In genomic region chr15:27683206-27683605, GRCm38 (mm10) we compare ENCODE assay signal across 10 mouse cellular contexts.
"Had no signal": no experiment of that assay in that cellular context is flagged by ENCODE, and none has a peak within 500 bp of the region (broad histone marks: within the 10 kb centered on the region; RNA-seq: fewer than 3 reads in every experiment).

No protein-coding gene starts in this region.

- H3K36me3 ChIP-seq: limb, embryonic 15.5 days; liver, embryonic 12.5 days; lung, embryonic 15.5 days; midbrain, embryonic 12.5 days had no signal

- H3K4me3 ChIP-seq: limb, embryonic 15.5 days; liver, embryonic 12.5 days; lung, embryonic 15.5 days; megakaryocyte, embryonic 14.5 days; midbrain, embryonic 12.5 days had no signal

- H3K27me3 ChIP-seq: limb, embryonic 15.5 days; lung, embryonic 15.5 days had no signal

- ATAC-seq: hindbrain, postnatal 0 days; liver, embryonic 12.5 days had no signal

- DNase-seq: kidney, adult 11 months; layer of hippocampus, postnatal 36 days; right cerebral cortex, postnatal 14 days; thymus, postnatal 36 days had no signal

- H3K27ac ChIP-seq: hindbrain, postnatal 0 days; limb, embryonic 15.5 days; liver, embryonic 12.5 days; midbrain, embryonic 12.5 days had no signal

- H3K9ac ChIP-seq: limb, embryonic 15.5 days; liver, embryonic 12.5 days; lung, embryonic 15.5 days; midbrain, embryonic 12.5 days had no signal

- H3K4me2 ChIP-seq: limb, embryonic 15.5 days; liver, embryonic 12.5 days; lung, embryonic 15.5 days; midbrain, embryonic 12.5 days had no signal

- H3K9me3 ChIP-seq: limb, embryonic 15.5 days; liver, embryonic 12.5 days; lung, embryonic 15.5 days; megakaryocyte, embryonic 14.5 days; midbrain, embryonic 12.5 days had no signal
